ENCODE assay signal across 22 mouse cellular contexts in the genomic region with DNA sequence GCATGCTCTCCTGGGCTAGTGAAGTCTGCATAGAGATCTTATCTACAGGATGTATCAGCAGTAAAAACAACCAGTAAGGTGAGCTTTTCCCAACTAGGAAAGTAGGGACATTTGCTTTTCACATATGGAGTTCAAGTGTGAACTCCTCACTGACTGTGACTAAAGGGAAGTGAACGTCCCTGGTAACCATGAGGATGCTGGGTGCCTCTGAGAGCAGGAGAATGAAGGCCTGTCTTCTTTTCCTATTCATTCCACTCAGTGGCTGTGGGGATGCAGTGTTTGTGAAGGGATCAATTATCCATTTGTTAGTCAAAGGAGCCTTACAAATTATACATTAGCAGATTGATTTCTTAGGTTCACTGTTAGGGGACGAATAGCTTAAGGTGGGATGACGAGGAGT. TPM values are rescaled to one million over a fixed set of nuclear protein-coding genes. Genes with fewer than 3 reads are reported as not detected.
A peak's percentile ranks its signal among the peaks of the same experiment; 100 is the strongest.
DNase-seq lines count a peak whose midpoint lies in the region; ATAC-seq and TF ChIP-seq lines count a peak whose summit lies in the region.
"Had no signal": no experiment of that assay in that cellular context is flagged by ENCODE, and none has a peak within 500 bp of the region (broad histone marks: within the 10 kb centered on the region; RNA-seq: fewer than 3 reads in every experiment).

No protein-coding gene starts in this region.

- no peak for DNase-seq in forebrain, postnatal 0 days
- no peak for DNase-seq in neural tube, embryonic 11.5 days (ENCODE audit: low spot score)
- DNase-seq in T-cell, adult 2 months (ENCODE audit: low spot score), result no peak
- DNase-seq: adrenal gland, postnatal 14 days; B cell, adult 2 months; cerebellum, adult 11-12 months; cerebellum, adult 9-10 months; cerebellum, postnatal 25 days; gastrocnemius, postnatal 10 days; heart, adult 18-20 months; heart, postnatal 10 days; heart, postnatal 4 days had no signal

- H3K9me3 ChIP-seq in forebrain, postnatal 0 days (ENCODE audit: low read length), result no peaks in the 10 kb centered on the region
- H3K9me3 ChIP-seq in forebrain, embryonic 16.5 days (ENCODE audit: control insufficient read depth, low read length), result no peaks in the 10 kb centered on the region
- no peaks in the 10 kb centered on the region for H3K9me3 ChIP-seq in hindbrain, embryonic 12.5 days (replicated peaks)
- H3K9me3 ChIP-seq in hindbrain, embryonic 13.5 days, result no peaks in the 10 kb centered on the region
- H3K9me3 ChIP-seq in neural tube, embryonic 11.5 days (ENCODE audit: control insufficient read depth, low read length), result no peaks in the 10 kb centered on the region
- no peaks in the 10 kb centered on the region for H3K9me3 ChIP-seq in neural tube, embryonic 15.5 days (replicated peaks)
- H3K9me3 ChIP-seq in neural tube, embryonic 13.5 days, result no peaks in the 10 kb centered on the region
- H3K9me3 ChIP-seq: embryonic facial prominence, embryonic 13.5 days; forebrain, embryonic 12.5 days; G1E; heart, embryonic 10.5 days had no signal

- no peak overlapping the region for H3K9ac ChIP-seq in forebrain, postnatal 0 days
- H3K9ac ChIP-seq in forebrain, embryonic 16.5 days (replicated peaks; ENCODE audit: low read depth, low read length), result no peak overlapping the region
- H3K9ac ChIP-seq in hindbrain, embryonic 12.5 days, result no peak overlapping the region
- H3K9ac ChIP-seq in hindbrain, embryonic 13.5 days, result no peak overlapping the region
- no peak overlapping the region for H3K9ac ChIP-seq in neural tube, embryonic 11.5 days (ENCODE audit: low read length)
- H3K9ac ChIP-seq in neural tube, embryonic 15.5 days (replicated peaks), result no peak overlapping the region
- H3K9ac ChIP-seq in neural tube, embryonic 13.5 days, result no peak overlapping the region
- H3K9ac ChIP-seq: embryonic facial prominence, embryonic 13.5 days; forebrain, embryonic 12.5 days had no signal

- H3K4me2 ChIP-seq in forebrain, postnatal 0 days (ENCODE audit: low read depth), result no peak overlapping the region
- H3K4me2 ChIP-seq in forebrain, embryonic 16.5 days (ENCODE audit: low read length), result no peak overlapping the region
- H3K4me2 ChIP-seq in hindbrain, embryonic 12.5 days (replicated peaks), result no peak overlapping the region
- H3K4me2 ChIP-seq in hindbrain, embryonic 13.5 days, result no peak overlapping the region
- no peak overlapping the region for H3K4me2 ChIP-seq in neural tube, embryonic 11.5 days (ENCODE audit: low read depth)
- H3K4me2 ChIP-seq in neural tube, embryonic 15.5 days, result no peak overlapping the region
- H3K4me2 ChIP-seq in neural tube, embryonic 13.5 days, result no peak overlapping the region
- H3K4me2 ChIP-seq: embryonic facial prominence, embryonic 13.5 days; forebrain, embryonic 12.5 days had no signal

- TF ChIP-seq CTCF in forebrain, postnatal 0 days (IDR thresholded peaks at IDR 0.05; ENCODE audit: low read depth), result no peak

- WGBS in forebrain, postnatal 0 days, result 33% methylated on average over 3 of the region's 3 CpGs
- WGBS in forebrain, embryonic 16.5 days, result 26% methylated on average over 3 of the region's 3 CpGs
- 29% methylated on average over 3 of the region's 3 CpGs for WGBS in hindbrain, embryonic 12.5 days
- 29% methylated on average over 3 of the region's 3 CpGs for WGBS in hindbrain, embryonic 13.5 days
- WGBS in neural tube, embryonic 11.5 days, result 30% methylated on average over 3 of the region's 3 CpGs
- 23% methylated on average over 3 of the region's 3 CpGs for WGBS in neural tube, embryonic 15.5 days
- WGBS in neural tube, embryonic 13.5 days, result 22% methylated on average over 3 of the region's 3 CpGs

- no peak overlapping the region for H3K27ac ChIP-seq in forebrain, postnatal 0 days (ENCODE audit: low read depth, low read length)
- no peak overlapping the region for H3K27ac ChIP-seq in forebrain, embryonic 16.5 days (ENCODE audit: low read length)
- H3K27ac ChIP-seq in hindbrain, embryonic 12.5 days, result no peak overlapping the region
- H3K27ac ChIP-seq in hindbrain, embryonic 13.5 days, result no peak overlapping the region
- H3K27ac ChIP-seq in neural tube, embryonic 11.5 days (ENCODE audit: low read depth, low read length), result no peak overlapping the region
- H3K27ac ChIP-seq in neural tube, embryonic 15.5 days (replicated peaks), result no peak overlapping the region
- no peak overlapping the region for H3K27ac ChIP-seq in neural tube, embryonic 13.5 days (replicated peaks)
- H3K27ac ChIP-seq: embryonic facial prominence, embryonic 13.5 days; forebrain, embryonic 12.5 days; heart, embryonic 10.5 days had no signal

- ATAC-seq in forebrain, postnatal 0 days, result peak; percentile 43; the same call in 1 of the 2 replicates
- ATAC-seq in forebrain, embryonic 16.5 days, result no peak
- ATAC-seq in hindbrain, embryonic 12.5 days (ENCODE audit: low FRiP score), result peak; percentile 73
- no peak for ATAC-seq in hindbrain, embryonic 13.5 days (ENCODE audit: low FRiP score)
- peak; percentile 75; the same call in 1 of the 2 replicates for ATAC-seq in neural tube, embryonic 11.5 days (ENCODE audit: insufficient read depth, low FRiP score, low TSS enrichment)
- ATAC-seq in neural tube, embryonic 15.5 days (ENCODE audit: low FRiP score), result no peak
- ATAC-seq in neural tube, embryonic 13.5 days (ENCODE audit: low read depth), result peak; percentile 47; the same call in 1 of the 2 replicates
- ATAC-seq: CD4-positive, CD25-positive, alpha-beta regulatory T cell, adult 4 months had no signal

- no peak overlapping the region for H3K4me3 ChIP-seq in forebrain, postnatal 0 days (ENCODE audit: low read depth, low read length)
- H3K4me3 ChIP-seq in forebrain, embryonic 16.5 days (replicated peaks; ENCODE audit: low read length), result no peak overlapping the region
- no peak overlapping the region for H3K4me3 ChIP-seq in hindbrain, embryonic 12.5 days
- no peak overlapping the region for H3K4me3 ChIP-seq in hindbrain, embryonic 13.5 days
- no peak overlapping the region for H3K4me3 ChIP-seq in neural tube, embryonic 11.5 days (ENCODE audit: low read depth, low read length)
- no peak overlapping the region for H3K4me3 ChIP-seq in neural tube, embryonic 15.5 days (replicated peaks)
- H3K4me3 ChIP-seq in neural tube, embryonic 13.5 days, result no peak overlapping the region
- H3K4me3 ChIP-seq: embryonic facial prominence, embryonic 13.5 days; forebrain, embryonic 12.5 days; heart, embryonic 10.5 days had no signal

- H3K27me3 ChIP-seq in forebrain, postnatal 0 days (ENCODE audit: insufficient read depth, low read length), result no peaks in the 10 kb centered on the region
- no peaks in the 10 kb centered on the region for H3K27me3 ChIP-seq in forebrain, embryonic 16.5 days (replicated peaks; ENCODE audit: control insufficient read depth, insufficient read depth, low read length)
- no peaks in the 10 kb centered on the region for H3K27me3 ChIP-seq in hindbrain, embryonic 12.5 days
- H3K27me3 ChIP-seq in hindbrain, embryonic 13.5 days, result no peaks in the 10 kb centered on the region
- H3K27me3 ChIP-seq in neural tube, embryonic 11.5 days (ENCODE audit: control insufficient read depth, insufficient read depth, low read length), result no peaks in the 10 kb centered on the region
- no peaks in the 10 kb centered on the region for H3K27me3 ChIP-seq in neural tube, embryonic 15.5 days (replicated peaks)
- H3K27me3 ChIP-seq in neural tube, embryonic 13.5 days, result no peaks in the 10 kb centered on the region
- H3K27me3 ChIP-seq: embryonic facial prominence, embryonic 13.5 days; forebrain, embryonic 12.5 days had no signal

- 0 out of 2 replicates have a peak, but pooled peaks cover 4% of the 10 kb centered on the region for H3K4me1 ChIP-seq in forebrain, postnatal 0 days (ENCODE audit: insufficient read depth)
- H3K4me1 ChIP-seq in forebrain, embryonic 16.5 days (replicated peaks; ENCODE audit: control insufficient read depth, insufficient read depth, low read length), result peaks cover 7% of the 10 kb centered on the region; the same call in 1 of the 2 replicates
- H3K4me1 ChIP-seq in hindbrain, embryonic 12.5 days, result peaks cover 12% of the 10 kb centered on the region
- H3K4me1 ChIP-seq in hindbrain, embryonic 13.5 days (replicated peaks), result peaks cover 15% of the 10 kb centered on the region
- H3K4me1 ChIP-seq in neural tube, embryonic 11.5 days (ENCODE audit: control insufficient read depth, insufficient read depth, low read length), result peaks cover 8% of the 10 kb centered on the region; the same call in 1 of the 2 replicates
- 0 out of 2 replicates have a peak, but pooled peaks cover 4% of the 10 kb centered on the region for H3K4me1 ChIP-seq in neural tube, embryonic 15.5 days
- peaks cover 22% of the 10 kb centered on the region for H3K4me1 ChIP-seq in neural tube, embryonic 13.5 days (replicated peaks)
- H3K4me1 ChIP-seq: embryonic facial prominence, embryonic 13.5 days; heart, embryonic 10.5 days had no signal

- no peaks in the 10 kb centered on the region for H3K36me3 ChIP-seq in forebrain, postnatal 0 days (ENCODE audit: insufficient read depth)
- no peaks in the 10 kb centered on the region for H3K36me3 ChIP-seq in forebrain, embryonic 16.5 days (ENCODE audit: control insufficient read depth, insufficient read depth)
- H3K36me3 ChIP-seq in hindbrain, embryonic 12.5 days, result no peaks in the 10 kb centered on the region
- H3K36me3 ChIP-seq in hindbrain, embryonic 13.5 days, result no peaks in the 10 kb centered on the region
- no peaks in the 10 kb centered on the region for H3K36me3 ChIP-seq in neural tube, embryonic 11.5 days (ENCODE audit: control insufficient read depth, insufficient read depth, low read length)
- no peaks in the 10 kb centered on the region for H3K36me3 ChIP-seq in neural tube, embryonic 15.5 days
- no peaks in the 10 kb centered on the region for H3K36me3 ChIP-seq in neural tube, embryonic 13.5 days
- H3K36me3 ChIP-seq: embryonic facial prominence, embryonic 13.5 days; forebrain, embryonic 12.5 days; heart, embryonic 10.5 days had no signal

RNA-seq across cellular contexts. Expression of gene Vps41, which starts 51.4 kb away (rescaled TPM):
- total RNA-seq in forebrain, postnatal 0 days (2014; rRNA removed), result 131 and 137 TPM in 2 replicates
- polyA plus RNA-seq in forebrain, postnatal 0 days (2015; fragmentation: Nextera tagmentation; extraction: Ambion mirVana), result 102 and 105 TPM in 2 replicates
- 135 and 136 TPM in 2 replicates for polyA plus RNA-seq in forebrain, embryonic 16.5 days (2015; fragmentation: Nextera tagmentation; extraction: Ambion mirVana)
- 105 and 110 TPM in 2 replicates for polyA plus RNA-seq in hindbrain, embryonic 12.5 days (2016; fragmentation: Nextera tagmentation; extraction: Ambion mirVana)
- 111 TPM in 2 replicates for polyA plus RNA-seq in hindbrain, embryonic 13.5 days (2015; fragmentation: Nextera tagmentation; extraction: Ambion mirVana)
- polyA plus RNA-seq in neural tube, embryonic 11.5 days (2014; fragmentation: Nextera tagmentation; extraction: Ambion mirVana), result 99.5 and 102 TPM in 2 replicates
- 103 and 104 TPM in 2 replicates for polyA plus RNA-seq in neural tube, embryonic 15.5 days (2015; fragmentation: Nextera tagmentation; extraction: Ambion mirVana)
- 108 and 117 TPM in 2 replicates for polyA plus RNA-seq in neural tube, embryonic 13.5 days (2015; fragmentation: Nextera tagmentation; extraction: Ambion mirVana)

Comparison
In these comparisons a context has a peak if more than half of its experiments do, and no peak if none do; other contexts are left out.
1. ATAC-seq: peak in forebrain, postnatal 0 days (single experiment), hindbrain, embryonic 12.5 days (single experiment), neural tube, embryonic 11.5 days (single experiment) and neural tube, embryonic 13.5 days (single experiment); none in forebrain, embryonic 16.5 days (single experiment), hindbrain, embryonic 13.5 days (single experiment) and neural tube, embryonic 15.5 days (single experiment).